Mouse (Mus musculus) cerebellum, adult 2 months (tissue): Measurements from ENCODE around the gene Hic1.
"Not testable (repeated sequence)": the region's sequence is repeated elsewhere in the genome, so short reads cannot be mapped to it uniquely, and the experiment has no call there.

Experiments used
- CTCF ChIP-seq: fragments of 200-500 bp; IDR thresholded peaks from 2 replicates; pipeline ENCODE4 v1.5.1; 2011; ENCODE audit warnings: low read depth, mild to moderate bottlenecking, control low read depth, low read length, moderate library complexity, borderline replicate concordance; ENCODE audit not compliant: insufficient read depth
- POLR2A ChIP-seq: fragments of 200-500 bp; IDR thresholded peaks from 2 replicates; pipeline ENCODE4 v1.6.1; 2011; ENCODE audit warnings: low read length, control low read depth, borderline replicate concordance; ENCODE audit not compliant: insufficient read depth

DNA sequence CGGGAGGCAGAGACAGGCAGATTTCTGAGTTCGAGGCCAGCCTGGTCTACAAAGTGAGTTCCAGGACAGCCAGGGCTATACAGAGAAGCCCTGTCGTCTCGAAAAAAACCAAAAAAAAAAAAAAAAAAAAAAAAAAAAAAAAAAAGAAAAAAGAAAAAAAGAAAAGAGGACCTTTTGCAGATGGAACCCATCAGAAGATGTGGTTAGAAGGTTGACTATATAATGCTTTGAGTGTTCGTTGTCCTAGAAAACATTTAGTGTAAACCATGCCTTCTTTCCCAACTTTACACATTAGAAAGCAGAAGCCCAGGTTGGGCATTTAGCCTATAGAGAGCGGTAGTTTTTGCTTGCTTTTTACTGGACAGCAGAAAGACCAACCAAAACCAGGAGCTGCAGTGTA is 5.3 kb upstream of the Hic1 start:
- TF ChIP-seq POLR2A, CTCF: not testable (repeated sequence)
